Mouse (Mus musculus): ENCODE measurements around the gene Npepps.
A peak's percentile ranks its signal among the peaks of the same experiment; 100 is the strongest.

The Npepps gene

GRCm38 (mm10) chr11:97186947-97187763 is 93.3 kb downstream of the Npepps start:
- peak; percentile 89 for DNase-seq (ENCODE audit: low read depth)

GRCm38 (mm10) chr11:97185704-97186614 is 94.5 kb downstream of the Npepps start:
- DNase-seq (ENCODE audit: low read depth) = no peak

- no peak for DNase-seq (ENCODE audit: low read depth)
Measured at GRCm38 (mm10) chr11:97184875-97185274, 95.6 kb downstream of the Npepps start.

GRCm38 (mm10) chr11:97182446-97182845 is 98.0 kb downstream of the Npepps start:
- no peak for DNase-seq (ENCODE audit: low read depth)

GRCm38 (mm10) chr11:97181061-97181460 is 99.4 kb downstream of the Npepps start:
- DNase-seq (ENCODE audit: low read depth) = no peak

GRCm38 (mm10) chr11:97178198-97178597 is 102.2 kb downstream of the Npepps start:
- no peak for DNase-seq (ENCODE audit: low read depth)

GRCm38 (mm10) chr11:97176851-97177250 is 103.6 kb downstream of the Npepps start:
- no peak for DNase-seq (ENCODE audit: low read depth)

GRCm38 (mm10) chr11:97175499-97175898 is 104.9 kb downstream of the Npepps start:
- no peak for DNase-seq (ENCODE audit: low read depth)

- DNase-seq (ENCODE audit: low read depth) = no peak
Measured at GRCm38 (mm10) chr11:97160341-97160740, 120.1 kb downstream of the Npepps start.

GRCm38 (mm10) chr11:97156999-97157398 is 123.4 kb downstream of the Npepps start:
- DNase-seq (ENCODE audit: low read depth) = no peak

Measured in c-Kit-positive CD71-positive TER-119-negative erythroid progenitor cells, embryonic 14.5 days (primary cell).